Mouse (Mus musculus): ENCODE measurements at regions not wholly inside any gene's neighbourhood (a gene's known extent, or its start where the extent isn't known, plus 50 kb on each side); places are given as distances from the start of the nearest gene placed in this dataset.
A peak's percentile ranks its signal among the peaks of the same experiment; 100 is the strongest.

GRCm38 (mm10) chr10:37423047-37423446 lies 284.3 kb upstream of the Marcks start:
- H3K27ac ChIP-seq (replicated peaks; ENCODE audit: low read depth, low read length): no peak overlapping the region
- H3K36me3 ChIP-seq (ENCODE audit: control insufficient read depth, insufficient read depth, low read length): no peaks in the 10 kb centered on the region
- H3K27me3 ChIP-seq (ENCODE audit: control insufficient read depth, insufficient read depth, low read length): no peaks in the 10 kb centered on the region
- peaks cover 5% of the 10 kb centered on the region; the same call in 1 of the 2 replicates for H3K4me1 ChIP-seq (ENCODE audit: control insufficient read depth, insufficient read depth, low read length)
- no peak overlapping the region for H3K4me3 ChIP-seq (replicated peaks; ENCODE audit: low read depth, low read length)
- DNase-seq: no peak
- no peak for ATAC-seq (ENCODE audit: low FRiP score, low TSS enrichment)
- H3K9me3 ChIP-seq (ENCODE audit: control insufficient read depth, low read length): no peaks in the 10 kb centered on the region
- H3K4me2 ChIP-seq (ENCODE audit: low read length): no peak overlapping the region
- H3K9ac ChIP-seq (replicated peaks; ENCODE audit: low read length): no peak overlapping the region
- 64% methylated on average over 1 of the region's 1 CpGs for WGBS

GRCm38 (mm10) chr10:37422612-37423011 lies 283.9 kb upstream of the Marcks start:
- ATAC-seq (ENCODE audit: low FRiP score, low TSS enrichment) (no peak), DNase-seq (no peak)
- Histone ChIP-seq H3K9ac (replicated peaks; ENCODE audit: low read length) (no peak overlapping the region), H3K9me3 (ENCODE audit: control insufficient read depth, low read length) (no peaks in the 10 kb centered on the region), H3K36me3 (ENCODE audit: control insufficient read depth, insufficient read depth, low read length) (no peaks in the 10 kb centered on the region), H3K4me2 (ENCODE audit: low read length) (no peak overlapping the region), H3K4me3 (replicated peaks; ENCODE audit: low read depth, low read length) (no peak overlapping the region), H3K27ac (replicated peaks; ENCODE audit: low read depth, low read length) (no peak overlapping the region), H3K4me1 (ENCODE audit: control insufficient read depth, insufficient read depth, low read length) (peaks cover 5% of the 10 kb centered on the region; the same call in 1 of the 2 replicates), H3K27me3 (ENCODE audit: control insufficient read depth, insufficient read depth, low read length) (no peaks in the 10 kb centered on the region)
- 42% methylated on average over 2 of the region's 2 CpGs for WGBS

GRCm38 (mm10) chr10:37416321-37416720 lies 277.6 kb upstream of the Marcks start:
- Histone ChIP-seq H3K27ac (replicated peaks; ENCODE audit: low read depth, low read length) (no peak overlapping the region), H3K9me3 (ENCODE audit: control insufficient read depth, low read length) (no peaks in the 10 kb centered on the region), H3K36me3 (ENCODE audit: control insufficient read depth, insufficient read depth, low read length) (no peaks in the 10 kb centered on the region), H3K4me2 (ENCODE audit: low read length) (no peak overlapping the region), H3K9ac (replicated peaks; ENCODE audit: low read length) (no peak overlapping the region), H3K4me1 (ENCODE audit: control insufficient read depth, insufficient read depth, low read length) (no peaks in the 10 kb centered on the region), H3K4me3 (replicated peaks; ENCODE audit: low read depth, low read length) (no peak overlapping the region), H3K27me3 (ENCODE audit: control insufficient read depth, insufficient read depth, low read length) (no peaks in the 10 kb centered on the region)
- no peak for ATAC-seq (ENCODE audit: low FRiP score, low TSS enrichment)
- peak; percentile 53 for DNase-seq
- 17% methylated on average over 1 of the region's 1 CpGs for WGBS

- Histone ChIP-seq H3K4me3 (replicated peaks; ENCODE audit: low read depth, low read length) (no peak overlapping the region), H3K9me3 (ENCODE audit: control insufficient read depth, low read length) (no peaks in the 10 kb centered on the region), H3K4me2 (ENCODE audit: low read length) (no peak overlapping the region), H3K27ac (replicated peaks; ENCODE audit: low read depth, low read length) (no peak overlapping the region), H3K9ac (replicated peaks; ENCODE audit: low read length) (no peak overlapping the region), H3K27me3 (ENCODE audit: control insufficient read depth, insufficient read depth, low read length) (no peaks in the 10 kb centered on the region), H3K36me3 (ENCODE audit: control insufficient read depth, insufficient read depth, low read length) (no peaks in the 10 kb centered on the region), H3K4me1 (ENCODE audit: control insufficient read depth, insufficient read depth, low read length) (no peaks in the 10 kb centered on the region)
- 76% methylated on average over 1 of the region's 1 CpGs for WGBS
- ATAC-seq (ENCODE audit: low FRiP score, low TSS enrichment) (no peak), DNase-seq (no peak)
Observed at GRCm38 (mm10) chr10:37412401-37412800, 273.7 kb upstream of the Marcks start.

- Histone ChIP-seq H3K36me3 (ENCODE audit: control insufficient read depth, insufficient read depth, low read length) (no peaks in the 10 kb centered on the region), H3K4me2 (ENCODE audit: low read length) (no peak overlapping the region), H3K9me3 (ENCODE audit: control insufficient read depth, low read length) (no peaks in the 10 kb centered on the region), H3K4me1 (ENCODE audit: control insufficient read depth, insufficient read depth, low read length) (no peaks in the 10 kb centered on the region), H3K27me3 (ENCODE audit: control insufficient read depth, insufficient read depth, low read length) (no peaks in the 10 kb centered on the region), H3K4me3 (replicated peaks; ENCODE audit: low read depth, low read length) (no peak overlapping the region), H3K9ac (replicated peaks; ENCODE audit: low read length) (no peak overlapping the region), H3K27ac (replicated peaks; ENCODE audit: low read depth, low read length) (no peak overlapping the region)
- ATAC-seq (ENCODE audit: low FRiP score, low TSS enrichment): no peak
- no peak for DNase-seq
- WGBS: 45% methylated on average over 1 of the region's 1 CpGs
Observed at GRCm38 (mm10) chr10:37409749-37410148, 271.0 kb upstream of the Marcks start.

- WGBS: 83% methylated on average over 2 of the region's 2 CpGs
Observed at GRCm38 (mm10) chr10:37407487-37407886, 268.8 kb upstream of the Marcks start.

GRCm38 (mm10) chr10:37404933-37405332 lies 266.2 kb upstream of the Marcks start:
- Histone ChIP-seq H3K4me1 (ENCODE audit: control insufficient read depth, insufficient read depth, low read length) (0 out of 2 replicates have a peak, but pooled peaks cover 6% of the 10 kb centered on the region), H3K4me3 (replicated peaks; ENCODE audit: low read depth, low read length) (no peak overlapping the region), H3K9ac (replicated peaks; ENCODE audit: low read length) (no peak overlapping the region), H3K27ac (replicated peaks; ENCODE audit: low read depth, low read length) (no peak overlapping the region), H3K9me3 (ENCODE audit: control insufficient read depth, low read length) (no peaks in the 10 kb centered on the region), H3K27me3 (ENCODE audit: control insufficient read depth, insufficient read depth, low read length) (no peaks in the 10 kb centered on the region), H3K4me2 (ENCODE audit: low read length) (no peak overlapping the region), H3K36me3 (ENCODE audit: control insufficient read depth, insufficient read depth, low read length) (no peaks in the 10 kb centered on the region)
- 90% methylated on average over 4 of the region's 4 CpGs for WGBS
- ATAC-seq (ENCODE audit: low FRiP score, low TSS enrichment): no peak
- no peak for DNase-seq

More at GRCm38 (mm10) chr10:37407487-37407886, 268.8 kb upstream of the Marcks start:
- ATAC-seq (ENCODE audit: low FRiP score, low TSS enrichment) (no peak), DNase-seq (no peak)
- Histone ChIP-seq H3K4me2 (ENCODE audit: low read length) (no peak overlapping the region), H3K27ac (replicated peaks; ENCODE audit: low read depth, low read length) (no peak overlapping the region), H3K9ac (replicated peaks; ENCODE audit: low read length) (no peak overlapping the region), H3K9me3 (ENCODE audit: control insufficient read depth, low read length) (no peaks in the 10 kb centered on the region), H3K4me1 (ENCODE audit: control insufficient read depth, insufficient read depth, low read length) (no peaks in the 10 kb centered on the region), H3K27me3 (ENCODE audit: control insufficient read depth, insufficient read depth, low read length) (no peaks in the 10 kb centered on the region), H3K36me3 (ENCODE audit: control insufficient read depth, insufficient read depth, low read length) (no peaks in the 10 kb centered on the region), H3K4me3 (replicated peaks; ENCODE audit: low read depth, low read length) (no peak overlapping the region)

GRCm38 (mm10) chr10:37404407-37404806 lies 265.7 kb upstream of the Marcks start:
- no peak for DNase-seq
- Histone ChIP-seq H3K27ac (replicated peaks; ENCODE audit: low read depth, low read length) (no peak overlapping the region), H3K4me3 (replicated peaks; ENCODE audit: low read depth, low read length) (no peak overlapping the region), H3K9me3 (ENCODE audit: control insufficient read depth, low read length) (no peaks in the 10 kb centered on the region), H3K4me2 (ENCODE audit: low read length) (no peak overlapping the region), H3K27me3 (ENCODE audit: control insufficient read depth, insufficient read depth, low read length) (no peaks in the 10 kb centered on the region), H3K4me1 (ENCODE audit: control insufficient read depth, insufficient read depth, low read length) (0 out of 2 replicates have a peak, but pooled peaks cover 6% of the 10 kb centered on the region), H3K9ac (replicated peaks; ENCODE audit: low read length) (no peak overlapping the region), H3K36me3 (ENCODE audit: control insufficient read depth, insufficient read depth, low read length) (no peaks in the 10 kb centered on the region)
- no peak for ATAC-seq (ENCODE audit: low FRiP score, low TSS enrichment)

- ATAC-seq (ENCODE audit: low FRiP score, low TSS enrichment) (no peak), DNase-seq (no peak)
- H3K4me3 ChIP-seq (replicated peaks; ENCODE audit: low read depth, low read length): no peak overlapping the region
- no peaks in the 10 kb centered on the region for H3K36me3 ChIP-seq (ENCODE audit: control insufficient read depth, insufficient read depth, low read length)
- 94% methylated on average over 1 of the region's 1 CpGs for WGBS
- no peaks in the 10 kb centered on the region for H3K27me3 ChIP-seq (ENCODE audit: control insufficient read depth, insufficient read depth, low read length)
- H3K9me3 ChIP-seq (ENCODE audit: control insufficient read depth, low read length): no peaks in the 10 kb centered on the region
- peaks cover 11% of the 10 kb centered on the region for H3K4me1 ChIP-seq (ENCODE audit: control insufficient read depth, insufficient read depth, low read length)
- H3K4me2 ChIP-seq (ENCODE audit: low read length): no peak overlapping the region
- no peak overlapping the region for H3K9ac ChIP-seq (replicated peaks; ENCODE audit: low read length)
- no peak overlapping the region for H3K27ac ChIP-seq (replicated peaks; ENCODE audit: low read depth, low read length)
Observed at GRCm38 (mm10) chr10:37402376-37402775, 263.7 kb upstream of the Marcks start.

Measured in midbrain, embryonic 14.5 days (tissue).